Mouse (Mus musculus) spleen, postnatal 4 days (tissue): ENCODE measurements around the gene Brwd1.
A peak's percentile ranks its signal among the peaks of the same experiment; 100 is the strongest.
"Not testable (repeated sequence)": the region's sequence is repeated elsewhere in the genome, so short reads cannot be mapped to it uniquely, and the experiment has no call there.

Source experiments
- DNase-seq, 2 experiments: peaks; one replicate each; pipeline ENCODE4 v3.0.0; 2022; ENCODE audit warnings: low spot score in 2 of 2

Gene Brwd1

GRCm38 (mm10) chr16:96082301-96083178 lies at the start of gene Brwd1:
TSS of gene Brwd1 (minus strand) at chr16:96082526.
- DNase-seq, result peak; percentile 79 to 87

DNA sequence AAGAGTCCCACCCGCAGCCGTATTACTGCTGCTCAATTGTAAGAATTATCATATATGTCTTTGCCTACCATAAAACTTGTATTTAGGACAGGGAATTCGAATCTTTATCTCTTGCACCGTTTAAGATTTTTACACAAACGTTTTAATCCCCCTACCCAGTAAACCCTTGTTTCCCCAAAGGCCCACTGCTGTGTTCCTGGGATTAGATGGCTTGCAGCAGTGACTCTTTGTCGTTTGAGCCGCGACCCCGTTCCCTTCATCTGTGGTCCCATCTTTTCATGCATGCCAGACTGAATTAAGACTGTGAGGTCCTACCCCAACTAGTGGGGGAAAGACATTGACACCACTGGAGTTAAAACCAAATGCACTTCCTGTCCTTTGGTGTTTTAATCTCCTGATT lies 46.1 kb upstream of the Brwd1 start:
- DNase-seq, result no peak

DNA sequence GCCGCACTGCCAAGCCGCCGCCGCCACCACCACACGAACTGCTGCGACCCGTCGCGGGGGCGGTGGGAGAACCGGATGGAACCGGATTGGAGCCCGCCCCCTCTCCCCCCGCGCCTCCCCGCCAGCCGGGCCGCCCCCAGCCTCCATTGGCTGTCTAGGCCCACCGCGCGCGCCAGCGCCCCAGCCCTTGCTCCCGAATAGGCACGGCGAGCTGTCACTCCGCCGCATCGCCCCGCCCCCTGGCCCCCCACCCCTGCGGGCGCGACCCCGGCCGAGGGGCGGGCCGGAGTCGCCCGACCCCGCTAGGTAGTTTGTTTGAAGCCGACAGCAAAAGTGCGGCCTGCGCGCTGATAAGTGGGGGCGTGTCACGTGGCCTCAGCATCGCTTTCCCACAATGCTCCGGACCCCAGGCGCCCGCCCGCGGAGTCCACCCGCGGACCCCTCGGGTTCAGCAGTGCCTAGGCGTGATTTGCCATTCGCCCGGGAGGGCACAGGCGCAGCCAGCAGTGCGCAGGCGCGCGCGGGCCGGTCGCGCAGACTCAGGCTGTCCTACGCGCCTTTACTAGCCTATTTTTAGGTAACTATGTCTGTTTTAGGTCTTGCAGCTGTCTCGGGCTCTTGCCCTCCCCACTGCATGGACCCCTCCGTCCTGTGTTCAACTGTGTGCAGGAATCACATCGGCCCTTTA lies 45.5 kb upstream of the Brwd1 start, which contains the start of gene Hmgn1:
Hmgn1 (minus strand) TSS at position 73 of the 688 bp plus-strand sequence.
- DNase-seq, result peak; percentile 87 to 92

- DNase-seq, result no peak
Observed at GRCm38 (mm10) chr16:96127288-96127656, 44.9 kb upstream of the Brwd1 start.

DNA sequence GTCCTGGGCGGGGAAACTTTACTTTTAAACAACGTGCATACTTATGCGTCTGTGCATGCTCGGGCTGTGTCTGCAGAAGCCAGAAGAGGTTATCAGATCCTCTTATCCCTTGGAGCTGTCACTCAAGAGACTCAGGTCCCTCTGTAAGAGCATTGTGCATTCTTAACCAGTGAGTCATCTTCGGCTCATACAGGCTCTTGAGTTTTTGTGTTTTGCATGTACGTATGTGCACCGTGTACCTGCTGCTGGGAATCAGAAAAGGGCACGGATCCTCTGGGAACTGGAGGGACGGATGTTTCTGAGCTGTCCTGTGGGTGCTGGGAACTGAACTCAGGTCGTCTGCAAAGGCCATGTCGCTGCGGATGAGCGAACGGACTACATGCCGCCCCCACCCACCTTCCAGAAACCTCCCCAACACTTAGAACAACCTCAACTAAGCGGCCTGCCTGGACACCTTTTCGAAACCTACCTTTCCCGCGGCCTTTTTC lies 44.4 kb upstream of the Brwd1 start:
- DNase-seq, result no peak

DNA sequence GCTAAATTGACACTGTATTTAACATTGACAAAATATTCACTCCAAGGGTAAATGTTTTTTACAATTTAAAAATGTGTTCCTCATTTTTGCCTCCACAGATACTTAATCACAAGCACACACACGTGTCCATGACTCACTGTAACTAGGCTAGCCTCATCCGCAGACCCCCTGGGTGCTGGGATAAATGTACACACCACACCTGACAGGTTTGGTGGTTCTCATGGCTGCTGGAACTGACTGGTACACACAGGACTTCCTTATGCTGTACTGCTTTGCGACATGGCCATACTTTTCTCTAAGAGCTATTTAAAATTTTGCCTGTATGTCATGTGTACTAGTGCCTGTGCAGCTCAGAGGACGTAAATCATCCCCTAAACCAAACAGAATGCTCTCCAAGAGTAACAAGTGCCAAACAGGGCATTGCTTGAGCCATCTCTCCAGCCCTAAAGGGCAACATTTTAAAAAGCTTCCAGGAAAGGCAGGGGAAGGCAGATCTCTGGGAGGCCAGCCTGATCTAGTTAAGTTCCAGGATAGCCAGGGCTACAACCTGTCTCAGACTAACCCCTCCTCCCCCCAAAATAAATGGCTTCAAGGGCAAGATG lies 37.8 kb upstream of the Brwd1 start:
- DNase-seq, result no peak

- DNase-seq, result no peak
Observed at GRCm38 (mm10) chr16:96114729-96115128, 32.4 kb upstream of the Brwd1 start.

GRCm38 (mm10) chr16:96112769-96113168 lies 30.4 kb upstream of the Brwd1 start:
- peak; percentile 58 to 77 for DNase-seq

DNA sequence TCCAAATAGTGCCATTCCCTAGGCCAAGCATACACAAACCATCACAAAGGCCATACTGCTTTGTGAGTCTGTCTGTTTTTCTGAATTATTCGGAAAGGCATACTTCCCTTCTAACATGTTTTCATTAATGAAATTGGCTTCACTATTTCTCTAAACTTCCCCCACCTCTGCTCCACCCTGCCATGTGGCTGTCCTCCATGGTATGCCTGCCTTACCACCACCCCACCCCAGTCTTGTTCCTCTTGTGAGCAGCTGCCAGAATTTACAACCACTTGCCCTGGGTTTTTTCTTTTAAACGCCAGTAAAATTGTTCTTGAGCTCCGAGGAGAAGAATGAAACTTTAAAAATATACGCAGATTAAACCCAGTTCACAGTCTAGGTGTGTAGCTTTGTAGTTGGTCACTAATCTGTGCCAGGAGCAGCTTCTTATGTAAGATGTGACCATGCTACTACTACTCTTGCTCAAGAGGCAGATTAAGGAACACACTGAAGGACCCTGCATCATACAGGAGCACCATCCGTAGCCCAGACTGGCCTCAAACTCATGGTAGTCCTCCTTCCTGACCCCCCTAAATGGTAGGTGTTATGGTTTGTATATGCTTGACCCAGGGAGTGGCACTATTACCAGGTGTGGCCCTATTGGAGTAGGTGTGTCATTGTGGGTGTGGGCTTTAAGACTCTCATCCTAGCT lies 28.5 kb upstream of the Brwd1 start:
- peak in 1 of 2 experiments; percentile 25 for DNase-seq

- DNase-seq, result no peak
Observed at GRCm38 (mm10) chr16:96109673-96110072, 27.3 kb upstream of the Brwd1 start.

DNA sequence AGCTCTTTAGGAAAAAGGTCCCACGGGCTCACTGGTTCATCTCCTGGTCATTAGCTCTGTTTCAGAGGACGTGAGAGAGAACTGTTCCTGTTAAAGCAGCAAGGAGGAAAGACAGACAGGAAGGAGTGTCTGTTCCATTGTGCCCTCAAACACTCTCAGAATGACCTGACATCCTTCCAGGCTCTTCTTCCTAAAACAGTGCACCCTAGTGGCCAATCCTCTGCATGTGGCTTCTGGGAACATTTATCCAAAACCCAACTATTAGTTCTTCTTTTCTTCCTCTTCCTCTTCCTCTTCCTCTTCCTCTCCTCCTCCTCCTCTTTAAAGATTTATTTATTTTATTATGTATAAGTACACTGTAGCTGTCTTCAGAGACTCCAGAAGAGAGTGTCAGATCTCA lies 20.7 kb upstream of the Brwd1 start:
- no peak for DNase-seq

- not testable (repeated sequence) for DNase-seq
Observed at GRCm38 (mm10) chr16:96097811-96098210, 15.5 kb upstream of the Brwd1 start.

- DNase-seq, result no peak
Observed at GRCm38 (mm10) chr16:96095966-96096365, 13.6 kb upstream of the Brwd1 start.

DNA sequence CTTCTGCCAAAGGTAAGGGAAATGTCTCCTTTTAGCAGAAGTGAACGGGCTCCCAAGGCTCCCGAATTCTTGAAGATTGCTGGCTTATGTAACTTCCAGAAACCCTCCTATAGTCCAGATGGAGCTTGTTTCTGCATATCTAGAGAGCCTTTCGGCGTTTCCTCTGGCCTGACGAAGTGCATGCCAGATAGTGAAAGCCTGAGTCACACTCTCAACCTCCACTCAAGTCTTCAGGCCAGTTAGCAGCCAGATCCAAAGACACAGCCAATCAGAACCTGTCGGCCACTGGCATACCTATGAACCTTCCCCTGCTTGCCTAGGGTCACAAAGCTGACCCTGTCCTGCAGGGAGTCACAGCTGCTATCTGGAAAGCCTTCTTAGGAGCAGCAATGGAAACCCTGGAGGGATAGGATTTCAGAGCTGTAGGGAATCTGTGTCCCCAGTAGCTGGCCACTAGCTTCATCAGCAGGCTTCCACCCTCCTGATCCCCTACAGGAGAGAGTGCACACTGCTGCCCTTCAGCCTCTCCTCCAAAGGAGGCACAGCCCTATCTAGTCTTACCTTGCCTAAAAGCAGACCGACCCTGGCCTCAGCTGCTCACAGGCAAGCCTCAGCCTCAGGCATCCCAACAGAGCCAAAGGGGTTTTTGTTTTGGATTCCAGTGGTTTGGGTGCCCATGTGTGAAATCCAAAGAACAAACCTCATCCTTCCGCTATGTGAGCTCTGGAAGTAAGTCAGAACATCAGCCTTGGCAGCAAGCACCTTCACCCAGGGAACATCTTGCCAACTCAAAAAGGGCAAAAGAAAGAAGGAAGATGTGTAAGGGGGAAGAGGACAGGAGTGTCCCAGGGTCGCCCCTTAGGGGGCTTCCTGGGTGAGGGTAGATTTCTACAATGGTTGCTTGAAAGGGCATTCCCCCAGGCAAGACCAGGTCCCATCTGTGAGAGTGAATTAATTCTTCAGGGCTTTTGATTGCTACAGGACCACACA lies 9.5 kb upstream of the Brwd1 start:
- DNase-seq, result no peak

DNA sequence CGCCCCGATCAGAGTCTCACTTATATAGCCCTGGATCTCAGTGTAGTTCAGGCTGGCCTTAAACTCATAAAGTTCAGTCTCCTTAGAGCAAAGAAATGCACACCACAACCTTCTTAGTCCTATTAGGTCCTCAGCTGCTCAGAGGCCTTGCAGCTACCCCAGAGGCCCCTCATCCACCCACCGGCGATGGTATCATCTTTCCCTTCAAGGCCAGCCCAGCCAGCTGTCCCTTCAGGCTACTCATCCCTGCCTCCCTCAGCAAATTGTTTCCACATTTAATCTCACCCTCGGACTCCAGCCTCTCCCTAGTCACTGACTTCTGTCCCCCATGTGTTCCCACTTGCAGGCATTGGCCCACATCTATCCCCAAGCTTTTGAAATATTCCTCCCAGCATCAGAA lies 5.8 kb upstream of the Brwd1 start:
- DNase-seq, result no peak

GRCm38 (mm10) chr16:96087436-96087835 lies 5.1 kb upstream of the Brwd1 start:
- no peak for DNase-seq

- peak; percentile 64 to 75 for DNase-seq
Observed at GRCm38 (mm10) chr16:96087001-96087400, 4.7 kb upstream of the Brwd1 start.

GRCm38 (mm10) chr16:96085597-96085996 lies 3.3 kb upstream of the Brwd1 start:
- peak; percentile 44 to 67 for DNase-seq

DNA sequence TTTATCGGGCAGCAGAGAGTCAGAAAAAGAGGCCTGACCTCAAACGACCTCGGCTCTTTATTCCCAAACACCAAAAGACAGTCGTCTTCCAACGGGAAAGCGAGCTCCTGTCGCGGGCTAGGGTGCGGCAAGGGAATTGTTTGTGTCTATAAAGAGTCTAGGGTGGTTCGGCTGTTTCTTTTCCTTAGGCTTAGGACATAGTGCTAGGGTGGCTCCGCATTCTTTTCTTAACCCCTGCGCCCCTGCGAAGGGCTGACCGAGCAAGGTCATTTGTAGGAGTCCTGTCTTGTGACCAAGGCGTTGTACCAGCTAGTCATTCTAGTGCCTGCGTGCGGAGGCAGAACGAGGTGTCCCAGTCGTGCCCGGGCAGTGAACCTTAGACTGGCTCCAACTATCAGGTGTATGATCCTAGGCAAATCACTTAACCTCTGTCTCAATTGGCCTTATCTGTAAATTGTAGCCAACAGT lies 887 bp upstream of the Brwd1 start:
- DNase-seq, result peak in 1 of 2 experiments; percentile 63

DNA sequence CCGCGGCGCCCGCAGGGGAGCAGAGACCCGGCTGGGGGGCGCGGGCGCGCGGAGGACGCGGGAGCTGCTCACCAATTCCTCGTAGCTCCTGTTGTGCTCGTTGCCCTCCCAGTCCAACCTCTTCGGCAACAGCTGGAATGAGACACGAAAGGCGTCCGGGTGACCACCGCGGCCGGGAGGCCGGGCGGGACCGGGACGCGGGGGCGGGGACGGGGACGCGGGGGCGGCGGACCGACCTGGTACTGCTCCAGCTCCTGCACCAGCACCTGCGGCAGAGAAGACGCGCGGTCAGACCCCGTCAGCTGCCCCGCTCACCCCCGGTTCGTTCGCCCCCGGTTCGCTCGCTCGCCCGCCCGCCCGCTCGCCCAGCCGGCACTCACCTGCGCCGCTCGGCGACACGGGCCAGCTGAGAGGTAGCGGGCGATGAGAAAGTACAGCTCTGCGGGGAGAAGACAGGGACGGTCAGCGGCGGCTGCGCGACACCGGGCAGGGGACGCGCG lies 534 bp downstream of the Brwd1 start:
- DNase-seq, result peak; percentile 57 to 84
